Mouse (Mus musculus) right cerebral cortex, postnatal 25 days (tissue): ENCODE measurements around the gene Cldn2.

Experiments used
- DNase-seq: peaks from one replicate; pipeline ENCODE4 v3.0.0; 2022

Gene Cldn2

GRCm38 (mm10) chrX:139808501-139808900 lies 7.9 kb downstream of the Cldn2 start:
- DNase-seq, result no peak

- DNase-seq, result no peak
These were observed 12.1 kb downstream of the Cldn2 start for GRCm38 (mm10) chrX:139812636-139813298.

DNA sequence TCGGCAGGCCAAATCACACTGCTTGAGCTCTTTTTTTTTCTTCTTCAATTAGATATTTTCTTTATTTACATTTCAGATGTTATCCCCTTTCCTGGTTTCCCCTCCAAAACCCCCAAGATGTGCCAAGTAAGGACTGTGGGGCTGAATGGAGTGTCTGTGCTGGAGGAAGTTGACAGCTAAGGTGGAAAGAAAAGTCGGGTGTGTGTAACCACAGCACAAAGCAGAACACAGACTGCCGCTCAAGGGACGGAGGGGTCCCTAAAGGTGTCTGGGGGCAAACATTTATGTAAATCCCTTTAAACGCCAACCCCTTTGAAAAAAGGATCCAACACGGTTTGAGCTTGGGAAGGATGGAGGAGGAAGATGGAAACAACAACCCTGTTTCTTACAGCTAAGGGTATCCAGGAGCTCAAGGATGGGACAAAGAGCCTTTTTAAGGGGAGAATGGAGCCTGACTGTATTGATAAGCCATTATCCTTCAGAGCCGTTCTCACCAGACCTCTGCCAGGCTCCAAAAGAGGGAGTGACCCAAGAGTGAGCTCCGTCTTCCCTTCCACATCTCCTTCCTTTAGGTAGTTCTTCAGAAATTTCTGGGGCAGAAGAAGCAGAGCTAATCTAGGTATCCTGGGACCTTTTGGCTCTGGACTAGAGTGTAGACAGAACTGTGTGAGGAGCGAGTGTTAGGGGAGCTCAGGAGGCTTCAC lies 12.8 kb downstream of the Cldn2 start:
- no peak for DNase-seq

GRCm38 (mm10) chrX:139814018-139814635 lies 13.5 kb downstream of the Cldn2 start:
- no peak for DNase-seq

GRCm38 (mm10) chrX:139815201-139815600 lies 14.6 kb downstream of the Cldn2 start:
- no peak for DNase-seq

GRCm38 (mm10) chrX:139825402-139825801 lies 24.8 kb downstream of the Cldn2 start:
- DNase-seq, result no peak

DNA sequence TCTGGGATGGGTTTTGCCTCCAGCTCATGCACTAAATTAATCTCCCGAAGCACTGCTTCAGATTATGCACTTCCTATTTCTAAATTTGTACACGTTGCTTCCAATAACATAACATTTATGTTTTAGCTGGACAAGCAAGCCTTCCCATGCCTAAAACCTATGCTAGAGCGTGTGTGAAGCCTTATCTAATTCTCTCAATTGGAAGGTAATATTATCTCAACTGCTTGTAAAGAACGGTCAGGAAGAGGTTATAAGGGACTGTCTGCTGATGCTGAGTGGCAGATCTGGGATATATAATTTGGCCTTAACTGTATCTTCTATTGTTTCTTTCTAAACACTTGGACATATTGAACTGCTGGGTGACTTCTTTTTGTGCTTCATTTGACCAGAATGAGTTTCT lies 26.3 kb downstream of the Cldn2 start:
- no peak for DNase-seq

GRCm38 (mm10) chrX:139828363-139829092 lies 27.9 kb downstream of the Cldn2 start:
- no peak for DNase-seq

DNA sequence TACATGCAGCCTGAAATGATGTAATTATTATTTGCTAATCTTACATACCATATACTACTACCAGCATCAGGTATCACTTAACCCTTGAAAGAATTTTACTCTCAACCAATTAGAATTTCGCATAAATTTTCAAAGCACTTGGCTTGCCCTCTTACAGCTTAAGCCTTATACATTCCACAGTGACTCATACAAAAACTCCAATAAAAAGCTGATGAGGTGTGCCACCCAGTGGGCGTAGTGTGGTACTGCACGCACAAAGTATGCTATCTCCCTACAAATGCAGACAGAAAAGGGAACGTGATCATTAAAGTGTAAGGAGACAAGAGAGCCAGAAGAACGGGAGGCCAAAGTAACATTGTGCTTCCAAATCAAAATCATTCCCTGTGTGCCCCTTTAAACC lies 31.8 kb downstream of the Cldn2 start:
- peak; percentile 5 for DNase-seq

DNA sequence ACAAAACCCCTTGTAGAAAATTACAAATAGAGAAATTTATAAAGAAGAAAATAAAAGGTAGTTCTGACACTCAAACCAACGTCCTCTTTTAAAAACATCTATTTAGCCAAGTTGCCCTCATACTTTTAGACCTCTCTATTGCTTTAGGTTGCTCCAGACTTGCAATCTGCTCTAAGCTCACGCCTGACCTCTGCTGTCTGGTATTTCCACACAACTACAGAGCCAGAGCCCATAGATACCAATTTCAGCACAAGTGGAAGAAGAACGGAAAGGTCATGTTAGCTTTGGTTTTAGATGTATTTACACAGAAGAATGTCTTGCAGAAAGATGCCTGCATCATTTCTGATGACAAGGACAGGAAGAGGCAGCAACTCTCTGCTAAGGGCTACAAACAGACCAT lies 38.4 kb downstream of the Cldn2 start:
- no peak for DNase-seq

DNA sequence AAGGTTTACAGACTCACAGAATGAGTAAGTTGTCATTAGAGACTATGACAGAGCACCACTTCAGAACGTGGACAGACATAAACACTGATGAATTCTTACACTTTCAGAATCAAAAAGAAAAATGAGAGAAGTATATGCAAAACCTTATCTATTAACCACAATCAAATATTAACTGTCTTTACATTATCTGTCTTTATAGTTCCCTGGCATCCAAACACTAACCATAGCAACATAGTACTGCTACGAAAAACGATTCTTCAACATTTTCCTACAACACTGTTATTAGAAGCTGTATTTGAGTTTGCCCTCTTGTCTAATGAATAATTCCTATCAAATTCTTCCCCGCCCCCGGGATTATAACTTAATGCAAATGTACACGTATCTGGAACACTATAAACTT lies 40.5 kb downstream of the Cldn2 start:
- DNase-seq, result no peak

- DNase-seq, result no peak
These were observed 54.2 kb downstream of the Cldn2 start for GRCm38 (mm10) chrX:139854795-139855194.

GRCm38 (mm10) chrX:139859402-139859801 lies 58.8 kb downstream of the Cldn2 start:
- DNase-seq, result no peak
